Mouse (Mus musculus): ENCODE measurements around the gene Gm49396.

DNA sequence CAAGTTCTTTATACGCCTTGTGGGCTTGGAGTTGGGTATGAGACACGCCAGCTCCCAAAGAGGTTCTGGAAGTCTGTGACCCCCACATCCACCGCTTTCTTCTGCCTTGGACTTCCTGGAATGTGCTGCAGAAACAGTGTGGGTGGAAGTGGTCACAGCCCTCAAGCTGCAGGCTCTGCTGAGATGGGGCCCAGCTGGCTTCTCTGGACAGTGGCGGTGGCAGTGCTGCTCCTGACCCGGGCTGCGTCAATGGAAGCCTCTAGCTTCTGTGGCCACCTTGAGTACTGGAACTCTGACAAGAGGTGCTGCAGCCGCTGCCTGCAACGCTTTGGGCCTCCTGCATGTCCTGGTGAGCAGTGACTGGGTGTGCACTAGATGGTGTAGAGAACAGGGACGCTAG, 2.9 kb downstream of the Gm49396 start:
- TF ChIP-seq POLR2A (IDR thresholded peaks at IDR 0.05; ENCODE audit: insufficient read depth, low read depth, low read length) (no peak), CTCF (IDR thresholded peaks at IDR 0.05; ENCODE audit: insufficient read depth, low read depth, low read length) (no peak)

Measured in olfactory bulb, adult 2 months (tissue).